Mouse (Mus musculus) layer of hippocampus, adult 9-11 months (tissue): ENCODE measurements around the gene Cep135.

Experiments
- DNase-seq: peaks from one replicate; pipeline ENCODE4 v3.0.0; 2022

Cep135 gene

DNA sequence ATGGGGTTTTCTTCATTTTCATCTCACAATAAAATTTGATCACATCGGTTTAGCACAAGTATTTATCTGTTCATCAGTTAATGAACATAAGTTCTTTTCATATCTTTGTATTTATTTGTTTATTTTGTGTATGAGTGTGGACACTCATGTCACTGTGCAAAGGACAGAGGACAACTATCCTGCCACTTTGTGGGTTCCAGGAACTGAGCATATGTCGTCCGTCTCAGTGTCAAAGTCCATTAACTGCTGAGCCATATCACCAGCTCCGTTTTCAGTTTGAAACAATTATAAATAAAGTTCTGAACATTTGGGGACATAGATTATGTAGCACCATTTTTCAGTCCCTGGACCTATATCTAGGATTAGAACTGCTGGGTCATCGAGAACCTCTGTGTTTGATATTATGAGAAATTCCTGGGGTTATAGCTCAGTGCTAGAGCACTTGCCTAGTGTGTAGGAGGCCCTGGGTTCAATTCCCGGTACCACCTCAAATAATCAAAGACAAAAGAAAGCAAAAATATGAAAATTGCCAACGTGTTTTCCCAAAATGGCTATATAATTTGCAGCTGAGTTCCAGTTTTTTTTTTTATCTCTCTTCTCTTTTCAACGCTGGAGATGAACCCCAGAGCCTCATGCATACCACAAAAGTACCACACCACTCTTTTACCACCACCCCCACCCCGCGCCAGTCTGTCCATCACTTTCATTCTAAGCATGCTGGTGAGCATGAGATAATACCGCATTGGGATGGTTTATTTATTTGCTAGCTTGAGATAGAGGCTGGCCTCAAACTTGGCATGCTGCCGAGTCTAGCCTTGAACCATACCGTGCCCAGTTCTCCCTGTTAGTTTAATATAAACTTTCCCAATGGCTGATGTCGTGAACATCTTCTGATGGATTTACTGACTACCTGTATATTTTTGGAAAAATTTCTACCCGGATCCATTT, 96.4 kb downstream of the Cep135 start:
- no peak for DNase-seq

GRCm38 (mm10) chr5:76687961-76688600, 99.6 kb downstream of the Cep135 start:
- DNase-seq: no peak

GRCm38 (mm10) chr5:76688643-76689042, 100.1 kb downstream of the Cep135 start:
- no peak for DNase-seq

GRCm38 (mm10) chr5:76690177-76690593, 101.7 kb downstream of the Cep135 start:
- DNase-seq: no peak

GRCm38 (mm10) chr5:76691251-76691650, 102.8 kb downstream of the Cep135 start:
- no peak for DNase-seq

DNA sequence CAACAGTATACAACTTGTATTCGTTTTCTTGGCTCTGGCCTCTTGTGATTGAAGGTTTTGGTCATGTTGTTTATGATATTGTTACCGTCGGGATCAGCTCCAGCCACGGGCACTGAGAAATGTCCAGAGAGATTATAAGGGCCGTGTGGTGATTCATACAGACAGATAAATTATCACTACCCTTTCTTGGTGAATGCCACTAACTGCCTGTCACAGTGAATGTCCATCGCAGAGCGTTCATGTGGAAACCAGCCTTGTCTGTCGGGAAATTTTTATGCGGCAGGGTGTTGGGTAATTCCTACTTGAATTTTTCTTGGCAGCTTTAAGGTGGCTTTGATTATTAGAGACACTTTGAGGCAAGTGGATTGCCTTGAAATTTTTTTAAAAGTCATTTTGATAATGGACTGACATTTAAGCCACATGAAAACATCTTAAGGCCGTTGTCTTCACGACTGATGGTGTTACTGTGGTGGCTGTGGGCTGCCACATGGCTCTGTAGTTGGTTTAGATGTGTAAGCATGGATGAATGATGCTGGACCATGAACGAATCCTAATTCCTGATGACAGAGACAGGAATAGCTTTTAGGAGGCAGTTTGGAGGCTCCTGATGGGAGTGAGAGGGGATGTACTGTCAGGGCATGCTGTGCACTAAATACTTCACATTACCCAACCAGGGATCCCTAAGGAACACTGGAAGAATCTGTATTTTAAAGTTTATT, 103.4 kb downstream of the Cep135 start:
- no peak for DNase-seq
